Mouse (Mus musculus) mature B cell (primary cell): ENCODE measurements around the gene Kmt5c.

ENCODE experiments used
- in situ Hi-C: fragments of 300-500 bp; cut with MboI; formaldehyde crosslinking; loops from 2 replicates; pipeline ENCODE4 v1.14.3; 2019

The Kmt5c gene

DNA sequence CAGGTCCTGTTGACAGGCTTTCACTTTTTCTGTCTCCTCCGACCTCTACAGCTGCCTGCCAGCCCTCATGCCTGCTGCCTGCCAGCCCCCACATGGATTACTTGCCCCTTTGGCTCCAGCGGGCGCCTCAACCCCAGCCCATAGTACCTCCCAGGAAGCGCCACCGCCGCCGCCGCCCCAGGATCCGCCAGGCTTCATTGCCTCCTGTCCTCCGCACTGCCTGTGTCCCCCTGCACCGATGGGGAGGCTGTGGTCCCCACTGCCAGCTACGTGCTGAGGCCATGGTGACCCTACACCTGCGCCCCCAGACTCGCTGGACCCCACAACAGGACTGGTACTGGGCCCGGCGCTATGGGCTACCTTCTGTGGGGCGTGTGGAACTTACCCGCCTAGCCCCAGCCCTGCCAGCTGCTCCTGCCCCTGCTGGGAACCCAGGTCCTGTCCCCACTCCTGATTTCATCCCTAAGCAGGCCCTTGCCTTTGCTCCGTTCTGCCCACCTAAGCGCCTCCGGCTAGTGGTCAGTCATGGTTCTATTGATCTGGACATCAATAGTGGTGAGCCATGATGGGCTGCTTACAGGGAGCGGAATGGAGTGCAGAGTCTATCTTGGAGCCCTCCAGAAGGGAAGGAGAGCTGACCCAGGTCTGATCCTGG lies 6.5 kb downstream of the Kmt5c start:
- in situ Hi-C loops = no loop called here

DNA sequence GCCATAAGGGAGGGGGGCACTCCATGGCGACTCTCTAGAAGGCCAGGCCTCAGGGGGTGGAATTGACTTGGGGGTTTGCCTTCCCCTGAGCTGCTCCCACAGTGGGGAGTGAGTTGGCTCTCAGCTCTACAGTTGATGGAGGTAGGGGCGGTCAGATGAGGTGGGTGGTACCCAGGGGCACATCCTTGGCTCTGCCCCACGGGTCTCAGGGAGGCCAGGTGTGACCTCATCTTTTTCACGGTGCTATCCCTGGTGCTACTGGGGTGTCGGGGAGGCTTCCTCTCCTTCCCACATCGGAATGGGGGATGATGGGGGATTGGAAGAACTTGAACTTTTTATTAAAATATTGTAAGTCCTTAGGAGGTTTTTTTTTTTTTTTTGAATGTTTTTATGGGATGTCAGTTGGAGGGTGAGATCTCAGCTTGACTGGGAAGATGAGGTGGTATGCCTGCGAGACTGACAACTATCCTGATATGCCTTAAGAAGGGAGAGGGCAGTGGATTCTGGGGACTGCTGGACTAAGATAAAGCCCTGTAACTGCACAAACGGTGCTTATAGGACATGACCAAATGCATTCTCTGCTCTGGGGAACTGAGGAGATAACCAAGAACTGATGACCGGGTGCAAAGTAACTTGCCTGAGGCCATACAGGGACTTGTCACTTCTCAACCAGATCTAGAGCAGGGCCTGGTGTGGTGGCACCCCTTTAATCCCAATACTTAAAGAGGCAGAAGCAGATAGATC lies 7.4 kb downstream of the Kmt5c start:
- in situ Hi-C loops = no loop called here

DNA sequence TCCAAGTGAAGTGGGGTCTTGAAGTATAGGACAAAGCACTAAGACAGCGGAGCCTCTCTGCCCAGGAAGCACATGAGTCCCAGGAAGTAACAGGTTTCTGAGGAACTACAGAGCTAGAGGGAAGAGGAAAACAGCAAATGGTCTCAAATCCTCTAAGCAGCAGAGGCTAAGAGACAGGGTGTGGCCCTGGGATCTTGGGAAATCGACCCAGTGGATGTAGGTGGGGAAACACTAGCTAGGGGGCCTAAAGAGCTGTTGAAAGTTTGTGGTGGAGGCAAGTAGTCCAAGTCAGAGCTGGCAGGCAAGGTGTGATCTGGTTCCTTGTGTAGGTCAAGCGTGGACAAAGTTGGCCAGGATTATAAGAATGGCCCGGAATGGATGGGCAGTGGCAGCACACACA lies 8.4 kb downstream of the Kmt5c start:
- in situ Hi-C loops = no loop called here

DNA sequence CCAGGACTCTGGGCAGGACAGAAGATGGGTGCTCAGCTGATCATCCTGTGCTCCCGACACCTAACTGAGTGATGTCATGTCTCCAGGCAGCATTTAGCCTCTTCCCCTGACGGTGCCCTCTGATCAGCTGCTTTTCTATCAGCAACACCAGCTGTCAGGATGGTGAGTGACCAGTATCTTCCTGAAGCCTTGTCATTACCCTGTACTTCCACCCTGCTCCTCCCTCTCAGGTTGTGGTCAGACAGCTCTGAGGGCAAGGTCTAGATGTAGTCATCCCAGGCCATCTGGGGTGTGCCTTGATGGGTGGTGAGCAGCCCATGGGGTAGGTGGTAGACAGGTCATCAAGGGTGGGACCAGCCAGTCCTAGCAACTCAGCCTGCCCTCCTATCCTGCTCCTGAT lies 9.3 kb downstream of the Kmt5c start:
- in situ Hi-C loops = no loop called here

DNA sequence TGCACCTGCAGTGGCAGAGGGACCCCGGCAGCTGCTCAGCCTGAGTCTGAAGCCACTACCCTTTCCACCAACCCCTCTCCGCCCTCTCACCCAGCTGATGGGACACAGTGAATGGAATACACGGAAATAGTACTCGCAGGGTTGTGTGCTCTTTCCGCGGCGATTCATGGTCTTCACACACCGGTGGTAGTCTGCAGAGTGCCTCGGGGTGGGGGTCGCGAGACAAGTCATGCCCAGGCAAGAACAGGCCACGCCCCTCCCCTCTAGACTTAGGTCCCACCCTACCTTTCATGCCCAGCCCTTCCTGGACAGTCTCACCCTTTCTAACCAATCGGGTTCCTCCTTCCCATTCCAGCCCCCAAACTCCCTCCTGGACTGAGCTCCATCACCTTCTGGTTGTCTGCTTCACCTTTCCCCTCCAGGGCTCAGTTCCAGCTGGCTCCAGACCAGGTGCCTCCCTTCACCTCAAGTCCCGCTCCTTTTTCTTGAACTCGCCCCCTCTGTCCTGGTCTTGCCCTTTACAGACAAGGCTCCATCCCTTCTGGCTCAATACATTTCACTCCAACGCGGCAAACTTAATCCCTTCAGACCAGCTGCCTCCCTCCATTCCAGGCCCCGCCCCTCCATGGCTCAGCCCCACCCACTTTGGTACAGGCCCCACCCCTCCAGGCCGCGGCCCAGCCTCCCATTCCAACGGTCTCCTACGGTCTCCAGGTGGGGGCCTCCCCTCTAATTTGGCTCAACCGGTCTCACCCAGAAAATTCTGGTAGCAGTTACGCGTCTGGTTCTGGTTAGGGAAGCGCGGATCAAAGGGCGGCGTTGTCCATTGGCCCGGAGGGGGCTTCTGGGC lies 12.3 kb downstream of the Kmt5c start:
- in situ Hi-C loops = no loop called here

DNA sequence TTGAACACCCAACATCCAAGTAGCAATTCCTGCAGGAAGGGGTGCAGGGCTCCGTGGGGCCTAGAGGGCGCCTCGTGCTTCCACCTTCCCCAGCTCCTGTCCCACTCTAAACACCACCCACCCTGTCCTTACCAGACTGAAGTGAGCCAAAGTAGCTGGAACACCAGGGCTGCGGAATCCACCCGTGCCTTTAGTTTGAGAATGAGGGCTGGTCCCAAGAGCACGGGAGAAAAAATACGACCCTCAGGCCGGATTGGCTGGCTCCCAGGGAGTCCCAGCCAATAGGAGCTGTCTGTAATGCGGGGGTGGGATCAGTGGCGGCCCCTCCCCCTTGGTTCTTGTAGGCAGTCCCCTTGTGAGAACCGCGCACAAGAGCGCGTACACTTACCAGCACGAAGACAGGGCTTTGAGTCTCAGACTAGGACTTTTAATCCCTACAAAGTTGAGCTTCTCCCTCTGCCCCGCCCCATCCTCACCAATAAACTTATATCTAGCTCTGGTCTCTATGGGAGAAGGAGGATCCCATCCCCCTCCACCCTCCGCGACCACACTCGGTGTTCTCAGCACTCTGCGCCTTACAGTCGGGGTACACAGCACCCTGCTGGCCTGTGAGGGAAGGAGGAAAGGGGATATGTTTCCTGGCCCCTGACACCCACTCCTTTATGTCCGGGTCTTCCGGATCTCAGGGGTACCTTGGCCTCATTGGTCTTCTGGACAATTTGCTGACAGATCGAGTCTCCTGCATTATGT lies 13.1 kb downstream of the Kmt5c start, which contains the start of gene Cox6b2:
Cox6b2 (minus strand) TSS at position 274 of the 750 bp plus-strand sequence.
- in situ Hi-C loops = no loop called here

DNA sequence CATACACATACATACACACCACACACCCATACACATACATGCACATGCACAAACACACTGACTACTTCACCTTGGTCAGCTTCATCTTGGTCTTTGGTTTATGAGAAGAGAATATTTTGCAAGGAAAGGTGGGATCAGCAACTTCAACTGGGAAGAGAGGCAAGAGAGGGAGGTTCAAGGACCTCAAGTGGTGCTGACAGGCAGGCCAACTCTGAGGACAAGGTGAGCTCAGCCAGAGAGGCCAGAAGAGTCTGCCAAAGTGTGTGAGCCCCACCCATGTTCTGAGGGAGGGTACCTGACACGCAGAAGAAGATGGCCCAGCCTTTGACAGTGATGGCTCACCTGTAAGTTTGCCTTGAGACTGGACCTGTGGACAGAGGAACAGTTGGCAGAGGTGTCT lies 19.8 kb downstream of the Kmt5c start:
- in situ Hi-C loops = no loop called here

DNA sequence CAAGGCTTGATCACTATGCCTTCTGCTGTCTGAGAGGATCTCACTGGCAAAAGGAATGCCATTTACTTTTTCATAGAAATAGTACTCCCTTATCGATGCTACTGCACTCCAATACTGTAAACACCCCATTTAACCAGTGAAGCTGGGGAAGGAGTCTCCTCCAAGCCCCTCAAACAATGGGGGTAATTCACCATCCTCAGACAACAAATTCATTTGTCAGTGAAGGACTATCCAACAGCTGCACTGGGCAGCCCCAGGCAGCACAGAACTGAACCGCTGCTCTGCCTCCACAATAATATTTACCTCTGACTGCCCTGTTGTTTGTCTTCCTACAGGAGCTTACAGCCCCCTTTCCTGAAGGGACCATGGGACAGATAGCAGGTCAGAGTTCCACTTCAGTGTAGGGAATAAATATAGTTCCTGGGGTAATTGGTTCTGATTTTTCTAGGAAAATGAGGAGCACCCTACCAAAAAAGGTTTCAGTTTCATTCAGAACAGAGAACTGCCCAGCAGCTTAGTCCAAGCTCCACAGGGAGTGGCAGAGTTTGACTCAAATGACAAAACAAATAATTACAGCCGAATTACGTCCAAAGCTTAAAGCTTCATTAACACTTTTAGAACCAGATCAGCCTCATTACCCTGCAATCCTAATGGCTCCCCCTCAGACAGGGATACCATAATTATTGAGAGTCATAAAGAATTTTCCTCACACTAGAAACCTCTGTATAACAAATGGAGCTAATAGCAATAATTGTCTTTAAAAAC lies 25.2 kb downstream of the Kmt5c start:
- in situ Hi-C loops = no loop called here

DNA sequence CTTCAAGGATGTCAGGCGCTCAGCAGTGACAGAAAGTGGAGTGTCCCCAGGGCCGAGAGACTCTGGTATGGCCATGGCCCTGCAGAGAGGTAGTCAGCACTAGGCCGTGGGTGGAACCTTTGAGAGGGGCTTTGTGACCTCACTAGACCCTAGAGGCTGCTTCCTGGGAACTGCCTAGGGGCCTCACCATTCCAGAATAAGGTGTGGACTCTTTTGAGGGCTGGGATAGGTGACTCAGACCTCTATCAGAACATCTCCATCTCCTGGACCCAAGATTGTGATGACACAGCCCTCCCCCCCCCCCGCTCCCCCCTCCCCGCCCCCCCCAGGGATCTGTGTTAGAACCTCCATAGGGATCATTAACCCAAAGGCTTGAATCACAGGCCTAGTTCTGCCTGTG lies 31.3 kb downstream of the Kmt5c start, which contains the start of gene Fam71e2:
Fam71e2 (minus strand) TSS at position 101 of the 400 bp plus-strand sequence.
- in situ Hi-C loops = no loop called here

DNA sequence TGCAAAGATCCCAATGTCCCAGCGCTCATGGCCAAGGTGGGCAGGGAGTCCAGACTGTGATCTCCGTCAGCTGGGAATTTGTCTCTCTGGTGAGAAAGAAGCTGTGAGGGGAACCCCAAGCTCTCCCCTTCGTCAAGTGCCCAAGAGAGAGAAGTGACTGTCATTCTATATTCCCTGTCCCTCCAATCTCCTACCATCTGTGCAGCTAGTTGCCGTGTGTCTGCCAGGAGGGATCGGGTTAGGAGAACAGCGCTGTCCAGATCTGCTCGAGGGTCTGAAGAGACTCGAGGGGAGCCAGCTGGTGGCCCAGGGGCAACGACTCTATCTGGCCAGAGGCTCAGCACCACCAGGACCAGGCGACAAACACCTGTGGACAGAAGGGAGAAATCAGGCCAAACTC lies 36.2 kb downstream of the Kmt5c start:
- in situ Hi-C loops = no loop called here

DNA sequence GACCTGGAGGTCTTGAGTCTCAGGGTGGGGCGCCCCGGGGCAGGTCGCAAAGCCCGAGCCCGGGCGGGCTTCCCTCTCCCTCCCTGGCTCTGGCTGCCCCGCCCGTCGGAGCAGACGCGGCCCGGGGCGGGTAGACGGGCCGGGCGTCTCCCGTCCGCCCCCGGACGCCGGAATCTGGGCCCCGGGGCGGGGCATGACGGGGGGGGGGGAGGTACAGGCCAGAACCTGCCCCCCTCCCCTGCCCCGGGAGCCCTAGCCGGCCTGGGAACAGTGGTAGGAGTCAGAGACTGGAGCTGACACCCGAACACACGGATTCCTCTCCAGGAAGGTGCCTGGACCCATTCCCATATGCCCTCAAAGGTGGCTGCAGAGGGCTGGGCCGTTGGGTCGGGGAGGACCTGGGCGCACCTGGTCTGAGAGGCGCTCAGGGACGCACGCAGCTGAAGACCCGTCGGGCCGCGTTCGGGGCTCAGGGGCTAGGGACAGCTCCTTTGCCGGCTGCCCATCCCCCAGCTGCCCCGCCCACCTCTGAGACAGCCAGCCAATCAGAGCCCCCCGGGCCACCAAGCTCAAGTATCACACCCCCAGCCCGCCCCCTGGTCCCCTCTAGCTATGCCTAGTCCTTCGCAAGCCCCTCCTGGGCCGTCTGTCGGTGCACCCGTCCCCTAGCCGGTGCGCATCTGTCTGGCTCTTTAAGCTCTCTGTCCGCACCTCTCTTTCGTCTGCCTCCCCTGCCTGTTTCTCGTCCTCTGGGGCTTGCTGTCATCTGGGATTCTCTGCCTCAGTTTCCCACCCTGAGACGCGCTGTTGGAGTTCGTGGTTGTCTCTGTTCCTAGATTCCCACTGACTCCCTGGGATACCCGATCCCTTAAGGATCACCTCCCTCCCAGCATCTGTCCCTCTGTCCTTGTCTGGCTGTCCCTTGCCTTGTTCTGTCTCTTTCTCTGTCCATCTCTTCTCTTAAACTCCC lies 37.2 kb downstream of the Kmt5c start:
- in situ Hi-C loops = no loop called here

DNA sequence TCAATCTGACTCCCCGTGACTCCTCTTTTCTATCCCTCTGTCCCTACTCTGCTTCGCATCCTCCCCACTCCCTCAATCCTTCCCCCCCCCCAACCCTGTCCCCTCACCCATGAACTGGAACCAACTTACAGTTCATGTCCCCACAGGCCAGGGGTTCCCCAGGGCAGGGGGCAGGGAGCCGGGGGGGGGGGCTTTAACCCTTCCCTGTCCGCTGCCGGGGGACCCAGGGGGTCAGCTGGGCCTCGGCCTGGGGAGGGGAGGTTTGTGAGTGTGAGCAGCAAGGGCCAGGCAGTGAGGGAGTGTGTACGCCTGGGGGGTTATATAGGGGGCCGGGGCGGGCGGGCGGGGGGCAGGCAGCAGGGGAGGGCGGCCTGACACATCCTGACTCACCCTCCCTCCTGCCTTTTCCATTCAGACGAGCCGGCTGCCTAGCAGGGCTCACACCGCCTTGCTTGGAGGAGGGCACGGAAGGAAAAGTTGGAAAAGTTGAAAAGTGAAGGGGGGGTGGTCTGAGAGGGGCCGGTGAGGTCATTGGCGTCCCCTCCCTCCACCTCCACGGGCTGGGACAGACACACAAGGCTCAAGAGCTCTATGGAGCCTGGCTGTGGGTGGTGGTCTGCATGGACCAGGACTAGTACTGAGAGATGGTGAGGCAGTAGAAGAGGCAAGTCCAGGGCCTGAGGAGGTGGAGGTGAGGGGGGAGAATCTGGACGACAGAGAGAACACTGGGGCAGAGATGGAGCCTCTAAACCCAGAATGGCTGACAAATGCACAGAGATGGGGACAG lies 38.1 kb downstream of the Kmt5c start:
- in situ Hi-C loops = no loop called here

DNA sequence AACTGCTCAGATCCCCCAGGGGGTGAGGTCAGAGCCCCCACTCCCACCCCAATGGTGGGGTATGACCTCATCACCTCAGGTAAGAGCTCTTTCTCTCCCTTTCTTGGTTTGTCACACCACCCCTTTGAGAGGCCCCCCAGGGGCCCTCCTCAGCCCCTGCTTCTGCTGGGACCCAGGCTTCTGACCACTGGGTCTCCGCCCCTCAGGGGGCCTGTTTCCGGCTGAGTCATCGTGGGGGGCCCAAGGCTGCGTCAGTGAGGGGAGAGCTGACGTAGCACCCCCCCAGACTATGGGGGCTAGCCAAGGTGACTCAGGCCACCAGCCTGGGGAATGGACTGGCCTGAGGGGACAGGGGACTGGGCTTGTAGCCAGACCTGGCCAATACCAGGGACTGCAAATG lies 40.0 kb downstream of the Kmt5c start:
- in situ Hi-C loops = no loop called here

DNA sequence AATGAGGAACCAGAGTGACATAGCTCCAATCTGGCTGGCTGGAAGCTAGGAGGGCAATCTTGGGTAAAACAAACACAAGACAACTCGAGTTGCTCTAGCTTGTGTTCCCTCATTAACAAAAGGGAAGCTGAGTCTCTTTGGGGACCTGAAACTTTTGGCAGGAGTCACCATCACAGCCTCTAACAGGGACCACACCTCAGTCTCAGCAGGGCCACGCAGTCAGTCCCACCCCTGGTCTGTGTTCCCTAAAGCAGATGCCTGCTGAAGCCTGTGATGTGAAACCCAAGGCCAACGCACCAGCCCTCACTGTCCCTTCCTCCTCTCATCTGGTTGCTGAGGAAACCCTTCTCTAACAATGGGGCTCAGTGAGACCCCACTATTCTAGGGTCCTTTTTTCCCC lies 42.2 kb downstream of the Kmt5c start:
- in situ Hi-C loops = no loop called here

DNA sequence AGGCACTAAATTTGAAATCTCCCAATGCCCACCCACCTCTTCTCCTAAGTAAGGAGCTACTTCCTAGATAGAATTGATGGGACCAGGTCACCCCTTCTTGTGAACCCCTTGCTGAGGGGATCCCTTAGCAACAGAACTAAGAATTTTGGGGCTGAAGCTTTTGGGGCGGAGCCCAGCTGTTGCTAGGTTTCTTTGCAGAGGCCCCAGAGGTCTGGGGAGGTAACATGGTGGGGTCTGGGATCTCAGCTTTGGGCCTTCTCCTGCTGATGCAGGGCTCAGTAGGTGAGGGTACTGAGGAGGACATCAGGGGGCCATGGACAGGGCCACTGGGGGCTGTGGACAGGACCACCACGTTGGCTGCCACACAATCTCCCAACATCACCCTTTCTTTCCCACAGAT lies 42.8 kb downstream of the Kmt5c start, which contains the start of the genes Il11 and Tmem190:
Il11 (minus strand) TSS at position 101 of the 400 bp plus-strand sequence.
Tmem190 (plus strand) TSS at position 179 of the 400 bp plus-strand sequence.
- in situ Hi-C loops = no loop called here

DNA sequence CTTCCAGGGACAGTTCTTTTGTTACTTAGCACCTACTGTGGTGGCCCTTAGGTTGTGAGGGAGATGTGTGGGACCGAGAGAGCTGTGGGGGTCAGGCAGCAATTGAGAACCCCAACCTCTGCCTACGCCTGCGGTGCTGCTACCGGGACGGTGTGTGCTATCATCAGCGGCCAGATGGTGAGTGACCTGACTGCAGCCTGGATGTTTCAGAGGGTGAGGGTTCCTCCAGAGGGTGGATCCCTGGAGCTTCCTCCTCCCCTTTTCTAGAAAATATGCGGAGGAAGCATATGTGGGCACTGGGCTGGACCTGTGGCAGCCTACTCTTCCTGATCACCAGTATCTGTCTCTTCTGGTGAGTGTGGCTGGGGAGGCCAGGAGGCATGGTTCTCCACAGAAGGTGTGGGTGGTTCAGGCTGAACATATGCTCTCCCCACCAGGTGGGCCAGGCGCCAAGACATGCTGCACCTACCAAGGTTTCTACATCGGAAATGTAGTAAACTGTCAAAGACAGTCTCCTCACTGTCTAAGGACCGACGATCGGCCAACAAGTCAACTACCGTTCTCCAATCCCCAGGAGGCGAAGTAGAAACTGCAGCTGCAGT lies 43.9 kb downstream of the Kmt5c start:
- in situ Hi-C loops = no loop called here

DNA sequence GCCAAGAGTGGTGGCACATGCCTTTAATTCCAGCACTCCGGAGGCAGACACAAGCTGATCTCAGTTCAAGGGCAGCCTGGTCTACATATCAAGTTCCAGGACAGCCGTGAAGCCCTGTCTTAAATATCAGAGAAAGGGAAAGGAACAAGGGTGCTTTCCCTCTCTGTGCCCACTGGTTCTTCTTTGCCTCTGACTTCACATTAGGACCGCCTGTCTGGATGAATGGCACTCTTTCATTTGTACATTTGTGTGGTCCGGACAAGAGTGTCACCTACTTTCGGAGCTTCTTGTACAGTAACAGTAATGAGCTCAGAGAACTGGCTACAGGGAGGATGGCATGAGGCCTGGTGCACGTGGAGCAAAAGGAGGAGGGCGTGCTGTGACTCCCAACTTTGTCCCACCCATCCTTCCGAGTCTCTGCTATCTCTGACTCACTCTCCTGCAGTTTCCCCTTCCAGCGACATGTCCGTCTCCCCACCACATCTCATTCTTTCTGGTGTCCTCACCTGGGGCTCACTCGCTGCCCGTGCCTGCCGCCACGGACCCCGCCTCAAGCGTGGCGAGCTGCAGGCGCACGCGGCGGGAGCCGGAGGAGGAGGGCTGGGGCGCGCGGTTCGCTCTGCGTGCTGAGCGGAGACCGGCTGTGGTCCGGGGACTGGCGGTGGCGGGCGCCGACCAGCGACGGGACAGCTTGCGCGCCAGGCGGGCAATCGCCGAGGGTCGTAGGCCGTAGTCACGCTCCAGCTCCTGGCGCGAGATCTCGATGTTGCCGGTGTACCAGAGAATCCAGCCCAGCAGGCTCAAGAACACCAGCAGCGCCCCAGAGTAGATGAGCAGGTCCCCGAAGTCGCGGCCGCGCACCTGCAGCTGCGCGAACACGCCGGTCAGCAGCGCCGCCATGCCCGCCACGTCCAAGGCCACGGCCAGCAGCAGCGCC lies 48.9 kb downstream of the Kmt5c start:
- in situ Hi-C loops = no loop called here
